Mouse (Mus musculus) urinary bladder, adult 18-20 months (tissue): ENCODE data around the gene Rims3.

Experiments
- DNase-seq, 2 experiments: peaks; one replicate each; pipeline ENCODE4 v3.0.0; 2022; ENCODE audit warnings: low spot score in 2 of 2, mixed read lengths in 2 of 2

Rims3 gene

DNA sequence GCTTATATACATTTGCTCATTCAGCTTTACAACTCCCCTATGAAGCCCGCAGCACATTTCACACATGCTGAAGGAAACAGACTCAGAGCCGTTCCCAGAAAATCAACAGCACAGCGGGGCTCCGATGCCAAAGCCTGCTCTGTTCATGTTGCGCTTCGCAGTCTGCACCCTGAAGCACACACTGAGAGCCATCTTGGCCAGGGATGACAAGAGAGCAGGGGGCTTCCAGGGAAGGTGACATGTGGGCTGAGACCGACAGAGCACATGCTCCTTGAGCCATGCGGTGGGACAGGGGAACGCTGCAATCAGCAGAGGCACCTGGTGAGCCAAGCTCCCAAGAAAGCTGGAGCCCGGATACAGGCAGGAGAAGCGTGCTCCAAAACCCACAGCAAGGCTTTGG is 5.2 kb upstream of the Rims3 start:
- DNase-seq, result no peak

GRCm38 (mm10) chr4:120850946-120851345 is 3.7 kb upstream of the Rims3 start:
- DNase-seq, result peak; percentile 13 to 48

GRCm38 (mm10) chr4:120855360-120856060 is 894 bp downstream of the Rims3 start:
- DNase-seq, result no peak

- no peak for DNase-seq
Observed at GRCm38 (mm10) chr4:120856376-120856775, 1.8 kb downstream of the Rims3 start.

- no peak for DNase-seq
Observed at GRCm38 (mm10) chr4:120859865-120860264, 5.2 kb downstream of the Rims3 start.

DNA sequence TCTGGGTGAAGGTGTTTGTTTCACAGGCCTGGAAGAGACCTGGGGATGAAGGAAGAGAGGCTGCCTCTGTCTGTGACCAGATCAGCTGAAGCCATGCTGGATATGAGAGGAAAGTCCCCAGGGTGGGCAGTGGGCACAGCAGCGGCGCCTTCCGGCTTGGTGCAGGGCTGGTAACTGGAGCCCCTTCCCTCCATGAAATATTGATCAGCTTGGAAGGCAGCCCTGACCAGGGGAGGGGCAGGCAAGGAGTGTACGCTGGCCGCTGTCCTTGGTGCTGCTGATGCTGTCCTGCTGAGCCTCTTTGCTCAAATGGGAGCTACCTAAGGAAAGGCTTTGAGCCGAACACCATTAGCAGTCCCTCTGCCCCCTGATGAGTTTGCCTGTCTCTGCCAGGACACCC is 11.6 kb downstream of the Rims3 start:
- peak in 1 of 2 experiments; percentile 19 for DNase-seq

DNA sequence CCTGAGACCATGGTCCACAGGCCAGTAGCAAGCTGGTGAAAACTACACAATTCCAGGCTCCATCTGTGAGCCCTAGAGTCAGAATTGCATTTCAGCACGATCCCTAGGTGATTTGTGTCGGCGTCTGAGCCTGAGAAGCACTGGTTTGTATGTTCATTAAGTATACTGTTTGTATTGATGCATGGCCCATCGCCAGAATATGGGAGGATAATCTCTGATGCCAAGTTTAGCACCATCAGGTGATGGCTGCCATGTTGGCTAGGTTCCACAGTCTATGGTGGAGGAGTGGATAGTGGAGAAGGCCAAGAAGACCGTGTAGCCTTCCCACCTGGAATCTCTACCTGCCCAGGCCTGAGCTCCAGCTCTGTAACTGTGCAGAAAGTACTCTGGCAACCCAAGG is 13.6 kb downstream of the Rims3 start:
- DNase-seq, result no peak

GRCm38 (mm10) chr4:120868988-120869387 is 14.4 kb downstream of the Rims3 start:
- no peak for DNase-seq

DNA sequence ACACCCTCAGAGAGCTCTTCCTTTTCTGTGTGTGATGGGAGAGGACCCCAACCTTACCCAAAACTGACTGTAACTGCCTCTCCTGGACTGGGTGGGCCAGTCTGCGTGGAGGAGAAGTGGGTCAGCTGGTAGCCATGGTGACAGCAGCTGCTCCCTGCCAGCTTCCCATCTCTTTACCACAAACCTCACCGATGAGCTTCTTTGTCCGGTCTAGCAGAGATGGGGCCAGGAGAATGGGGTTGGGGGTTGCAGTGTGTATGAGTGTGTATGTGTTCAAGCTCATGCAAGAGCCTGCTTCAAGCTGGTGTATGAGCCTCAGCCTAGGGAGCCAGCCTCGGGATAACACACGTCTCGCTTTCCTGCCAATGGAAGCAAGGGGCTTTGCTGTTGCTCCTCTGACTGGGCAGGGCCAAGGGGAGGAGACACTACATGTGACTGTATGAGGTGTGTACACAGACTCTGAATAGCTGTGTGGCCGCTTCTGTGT is 15.7 kb downstream of the Rims3 start:
- no peak for DNase-seq

DNA sequence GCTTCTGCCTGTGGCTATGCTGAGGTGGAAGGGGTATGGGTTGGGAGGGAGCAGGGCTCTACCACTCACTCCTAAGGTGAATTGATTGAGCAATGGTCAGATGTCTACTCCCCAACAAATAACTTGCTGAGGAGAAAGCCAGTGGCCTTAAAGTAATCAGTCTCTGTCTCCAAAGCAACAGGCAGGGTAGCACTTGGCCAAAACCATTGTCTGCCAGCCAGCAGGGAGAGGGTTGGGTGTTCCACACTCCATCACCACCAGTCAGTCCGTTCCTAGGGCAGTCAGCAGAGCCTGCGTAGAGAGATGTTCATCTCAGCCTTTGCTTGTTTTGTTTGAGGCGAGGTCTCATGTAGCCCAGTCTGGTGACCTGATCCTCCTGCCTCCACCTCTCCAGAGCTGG is 21.3 kb downstream of the Rims3 start:
- no peak for DNase-seq

- no peak for DNase-seq
Observed at GRCm38 (mm10) chr4:120878728-120879127, 24.1 kb downstream of the Rims3 start.

DNA sequence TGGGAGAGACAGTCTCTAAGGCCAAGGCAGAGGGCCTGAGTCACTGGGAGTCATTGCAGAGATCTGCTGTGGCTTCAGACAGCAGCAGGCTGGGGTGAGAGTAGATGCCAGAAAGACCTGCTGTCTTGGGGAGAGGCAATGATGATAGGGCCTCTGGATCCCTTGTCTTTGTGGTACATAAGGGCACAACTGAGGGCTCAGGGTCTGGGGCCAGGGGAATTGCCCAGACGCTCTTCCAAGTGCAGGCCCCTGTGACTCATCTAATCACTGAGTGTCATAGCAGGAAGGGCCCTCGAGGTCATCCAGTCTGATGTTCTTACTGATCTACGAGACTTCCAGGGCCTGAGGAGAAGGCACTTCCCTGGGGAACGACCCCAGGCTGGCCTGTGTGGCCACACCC is 24.8 kb downstream of the Rims3 start:
- no peak for DNase-seq

DNA sequence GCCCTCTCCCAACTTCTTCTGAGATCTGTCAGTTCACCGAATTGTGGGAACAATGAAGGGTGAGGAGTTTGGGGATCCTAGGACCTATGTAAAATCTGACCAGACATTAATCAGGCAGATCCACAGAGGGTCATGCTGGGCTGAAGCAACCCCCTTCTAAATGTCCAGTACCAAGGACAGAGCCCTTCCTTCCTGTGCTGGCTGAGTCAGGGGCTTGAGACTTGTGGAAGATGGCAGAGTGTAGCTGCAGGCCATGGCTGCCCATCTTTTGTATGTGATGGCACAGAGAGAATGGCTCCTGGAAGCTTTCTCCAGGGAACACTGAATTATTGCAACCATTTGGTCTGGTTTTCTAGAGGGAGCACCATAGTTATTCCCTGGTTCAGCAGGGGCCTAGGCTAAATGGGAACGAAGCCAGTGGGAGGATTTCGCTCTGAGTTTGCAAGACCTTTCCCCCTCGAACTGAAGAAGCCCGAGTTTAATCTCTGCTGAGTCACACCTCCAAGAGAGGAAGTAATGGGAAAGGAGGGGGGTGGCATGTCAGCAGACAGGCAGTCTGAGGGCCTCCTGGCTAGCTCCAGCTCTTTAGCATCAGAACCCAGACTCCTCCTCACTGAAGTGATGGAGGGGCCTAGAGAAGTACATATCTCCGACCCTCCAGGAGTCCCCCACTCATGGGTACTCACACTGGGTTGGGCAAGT is 26.3 kb downstream of the Rims3 start:
- no peak for DNase-seq

DNA sequence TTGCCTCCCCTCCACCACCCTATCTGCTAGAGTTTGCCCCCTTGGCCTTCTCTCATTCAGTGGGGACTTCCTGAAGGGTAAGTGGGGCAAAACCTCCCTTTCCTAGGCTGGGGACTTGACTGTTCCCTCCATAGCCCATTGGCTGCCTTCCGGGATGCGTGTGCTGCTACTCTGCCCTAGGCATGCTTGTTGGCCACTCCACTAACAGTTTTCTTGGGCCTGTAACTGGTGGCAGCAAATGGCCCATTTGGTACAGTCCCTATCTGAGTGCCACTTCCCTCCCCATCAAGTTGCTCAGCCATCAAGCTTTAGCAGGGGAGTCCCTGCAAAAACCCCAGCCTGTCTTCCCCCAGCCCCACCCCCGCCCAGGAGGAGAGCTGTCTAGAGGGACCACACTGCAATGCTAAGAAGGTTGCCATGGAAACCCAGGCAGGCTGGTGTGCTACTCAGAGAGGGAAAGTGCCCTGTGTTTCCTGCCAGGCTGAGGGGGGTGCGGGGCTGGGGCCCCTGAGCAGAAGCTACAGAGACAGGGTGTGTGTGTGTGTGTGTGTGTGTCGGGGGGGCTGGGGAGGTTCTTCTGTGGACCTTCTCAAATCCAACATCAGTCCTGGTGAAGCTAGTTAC is 27.5 kb downstream of the Rims3 start:
- DNase-seq, result no peak

- no peak for DNase-seq
Observed at GRCm38 (mm10) chr4:120885208-120886120, 30.8 kb downstream of the Rims3 start.

DNA sequence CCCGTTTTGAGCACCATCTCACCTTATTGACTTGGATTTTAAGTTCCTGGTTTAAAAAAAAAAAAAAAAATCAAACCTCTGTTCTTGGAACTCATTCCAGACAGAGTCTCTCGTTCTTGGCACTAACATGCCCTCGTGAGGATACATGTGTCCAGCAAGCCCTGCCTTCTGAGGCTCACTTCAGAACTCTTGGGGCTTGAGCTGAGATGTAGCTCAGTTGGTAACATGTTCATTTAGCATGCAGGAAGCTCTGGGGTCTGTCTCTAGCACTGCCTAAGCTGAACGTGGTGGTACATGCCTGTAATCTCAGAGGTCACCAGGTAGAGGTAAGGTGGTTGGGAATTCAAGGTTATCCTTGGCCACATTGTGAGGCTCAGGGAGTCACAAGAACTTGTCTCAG is 31.5 kb downstream of the Rims3 start:
- DNase-seq, result no peak

DNA sequence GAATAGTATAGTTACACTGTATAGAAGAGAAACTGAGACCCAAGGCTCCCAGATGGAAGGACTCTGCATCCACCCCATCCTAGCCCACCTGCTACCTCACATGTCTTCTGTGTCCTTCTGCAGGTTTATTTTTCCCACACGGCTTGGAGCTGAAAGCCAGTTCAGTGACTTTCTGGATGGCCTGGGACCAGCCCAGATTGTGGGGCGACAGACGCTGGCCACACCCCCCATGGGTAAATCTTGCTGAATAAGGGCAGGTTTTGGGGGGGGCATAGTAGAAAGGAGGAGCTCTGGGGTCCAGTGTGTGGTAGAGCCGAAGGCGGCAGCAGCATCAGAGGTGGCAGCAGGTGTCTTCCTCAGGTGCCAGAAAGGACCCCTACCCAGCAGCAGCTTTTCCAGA is 32.2 kb downstream of the Rims3 start:
- DNase-seq, result no peak

DNA sequence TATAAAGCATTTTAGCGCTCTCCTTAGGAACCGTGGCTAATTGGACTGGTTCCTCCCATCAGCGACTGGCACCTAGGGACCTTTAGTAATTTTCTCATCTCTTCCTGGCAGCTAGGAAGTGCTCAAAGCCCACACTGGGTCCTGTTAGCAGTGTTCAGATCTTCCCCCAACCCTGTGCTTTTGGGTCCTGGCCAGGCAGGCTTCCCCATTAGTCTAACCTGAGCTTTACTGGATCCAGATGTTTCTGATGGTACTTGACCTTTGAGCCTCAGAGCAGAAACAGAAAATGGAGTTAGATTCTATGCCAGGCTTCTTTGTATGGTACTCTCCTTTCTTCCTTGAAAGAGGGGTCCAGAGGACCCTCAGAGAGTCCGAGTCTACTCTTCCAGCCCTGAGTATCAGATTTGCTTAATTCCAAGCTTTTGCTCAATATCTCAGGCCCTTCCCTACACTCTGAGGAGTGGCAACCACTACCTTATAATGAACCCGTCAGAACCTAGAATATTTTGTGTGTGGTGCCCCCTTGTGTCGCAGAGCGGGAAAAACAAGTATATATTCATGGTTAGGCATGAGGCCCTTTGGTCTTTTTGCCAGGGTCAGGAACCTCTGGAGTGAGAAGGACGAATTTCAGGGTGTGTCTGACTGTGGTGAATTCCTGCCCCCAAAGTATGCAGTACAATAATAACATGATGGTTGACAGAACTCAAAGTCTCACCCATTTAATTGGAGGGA is 32.9 kb downstream of the Rims3 start:
- peak in 1 of 2 experiments; percentile 21 for DNase-seq

- no peak for DNase-seq
Observed at GRCm38 (mm10) chr4:120888884-120889283, 34.3 kb downstream of the Rims3 start.

- no peak for DNase-seq
Observed at GRCm38 (mm10) chr4:120890754-120891440, 36.3 kb downstream of the Rims3 start.
